Mouse (Mus musculus) c-Kit-positive CD71-negative TER-119-negative erythroid progenitor cells, embryonic 14.5 days (primary cell): ENCODE data around the gene Mgat4a.

ENCODE experiments used
- DNase-seq: peaks from one replicate; pipeline ENCODE4 v3.0.0-alpha.2; 2013; ENCODE audit warnings: low read depth

Gene Mgat4a

DNA sequence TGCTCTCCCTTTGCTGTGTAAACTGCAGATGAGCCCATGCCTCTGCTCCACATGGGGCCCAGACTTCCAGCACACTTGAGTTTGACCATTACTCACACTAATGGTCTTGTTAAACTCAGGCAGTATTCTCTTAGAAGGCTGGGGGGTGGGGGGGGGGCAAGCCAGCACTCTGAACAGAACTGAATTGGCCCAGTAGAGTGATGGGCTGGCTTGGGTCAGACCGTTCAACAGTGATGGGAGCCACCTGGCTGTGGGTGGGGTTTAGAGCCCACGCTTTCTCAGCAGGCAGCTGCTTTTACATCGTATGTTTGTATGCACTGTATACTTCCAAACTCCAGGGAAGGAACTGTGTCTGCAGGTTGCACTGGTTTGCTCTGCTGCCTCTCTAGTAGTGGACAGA, 141.9 kb downstream of the Mgat4a start:
- no peak for DNase-seq

- DNase-seq: no peak
Measured at GRCm38 (mm10) chr1:37396481-37396880, 144.3 kb downstream of the Mgat4a start.

GRCm38 (mm10) chr1:37393174-37393573, 147.6 kb downstream of the Mgat4a start:
- DNase-seq: no peak
